Mouse (Mus musculus) MN1 (cell line): ENCODE measurements around the gene Bcl2.

Experiments used
- DNase-seq: peaks from one replicate; pipeline ENCODE4 v3.0.0-alpha.2; 2016; ENCODE audit warnings: low spot score

Gene Bcl2

DNA sequence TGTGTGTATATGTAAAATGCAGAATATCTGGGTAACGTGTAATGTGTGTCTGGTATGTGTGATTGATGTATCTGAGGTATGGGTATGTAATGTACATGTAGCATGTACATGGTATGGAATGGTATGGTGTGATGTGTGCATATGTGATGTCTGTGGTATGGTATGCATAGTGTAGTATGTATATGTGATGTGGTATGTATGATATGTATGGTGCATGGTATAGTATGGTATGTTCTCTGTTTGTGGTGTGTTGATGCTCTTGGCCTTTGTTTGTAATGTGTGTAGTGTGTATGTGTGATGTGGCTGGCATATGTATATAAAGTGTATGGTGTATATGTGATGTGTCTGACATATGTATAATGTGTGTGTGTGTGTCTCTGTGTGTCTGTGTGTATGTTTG, 206.5 kb downstream of the Bcl2 start:
- no peak for DNase-seq

DNA sequence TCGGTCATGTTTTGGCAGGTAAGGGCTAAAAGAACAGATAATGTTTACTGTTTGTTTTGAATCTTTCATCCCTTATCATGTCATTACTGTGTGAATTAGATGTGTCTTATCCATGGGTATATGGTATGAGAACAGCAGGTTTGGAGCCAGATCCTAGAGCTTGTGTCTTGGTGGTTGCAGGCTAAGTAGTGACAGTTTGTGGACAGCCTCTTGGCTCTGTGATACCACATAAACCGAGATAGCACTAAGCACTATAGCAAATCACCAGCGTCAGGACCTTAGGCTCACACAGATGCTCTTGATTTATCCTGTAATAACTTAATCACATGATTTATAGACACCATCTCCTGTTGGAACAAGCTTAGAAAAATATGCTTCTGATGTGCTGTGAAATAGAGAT, 210.2 kb downstream of the Bcl2 start:
- no peak for DNase-seq

DNA sequence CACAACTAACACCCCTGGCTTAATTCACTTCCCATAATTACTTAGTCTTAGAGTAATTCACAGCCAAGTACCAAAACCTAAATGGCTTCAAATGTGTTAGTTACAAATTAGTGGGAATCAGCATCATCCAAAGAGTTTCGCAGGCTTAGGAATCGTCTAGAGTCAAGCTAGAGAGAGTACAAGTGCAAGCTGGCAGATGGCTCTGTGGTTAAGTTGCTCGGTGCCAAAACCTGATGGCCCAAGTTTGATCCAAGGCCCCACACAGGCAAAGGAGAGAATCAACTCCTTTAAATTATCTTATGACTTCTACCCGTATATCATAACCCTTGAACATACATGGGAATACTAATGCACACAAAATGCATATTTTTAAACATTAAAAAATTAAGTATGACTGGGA, 210.7 kb downstream of the Bcl2 start:
- no peak for DNase-seq

DNA sequence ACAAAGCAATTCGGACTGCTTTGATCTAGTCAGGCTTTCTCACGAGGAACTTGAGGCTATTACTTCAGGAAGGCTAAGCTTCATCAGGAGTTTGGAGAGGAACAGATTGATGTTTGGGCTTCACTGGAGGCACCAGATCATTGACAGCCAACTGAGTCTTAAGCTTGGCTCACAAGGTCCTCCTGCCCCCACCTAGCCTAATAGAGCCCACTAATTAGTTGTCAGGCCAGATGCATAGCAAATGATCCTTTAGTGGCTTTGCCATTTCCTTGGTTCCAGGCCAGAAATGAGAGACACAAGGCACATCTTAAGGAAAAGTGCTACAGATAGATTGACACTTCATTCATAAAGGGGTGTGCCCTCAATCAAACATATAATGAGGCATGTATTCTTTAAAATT, 216.1 kb downstream of the Bcl2 start:
- DNase-seq: no peak
